Mouse (Mus musculus) erythroblast, adult 5-6 weeks (primary cell): ENCODE data around the gene Atp1b1. TPM values are rescaled to one million over a fixed set of nuclear protein-coding genes. Genes with fewer than 3 reads are reported as not detected.

ENCODE experiments used
- ATAC-seq: replicated peaks from 2 replicates; pipeline ENCODE4 v1.8.0; 2016; ENCODE audit warnings: moderate number of reproducible peaks, mild to moderate bottlenecking, moderate TSS enrichment, inconsistent platforms; ENCODE audit not compliant: poor library complexity, low FRiP score, severe bottlenecking
- total RNA-seq, 2 experiments: library from RNA; stranded (forward) in 1 of 2; stranded (reverse) in 1 of 2; fragments of 150-400 nt in 1 of 2; fragments of 200-764, 138-1000 nt in 1 of 2; gene quantifications; 2 replicates each; pipeline versions ENCODE4 v1.2.3 to v1.2.4; 2015 to 2017; ENCODE audit warnings: low replicate concordance in 2 of 2

The Atp1b1 gene
- total RNA-seq, 2 experiments from 2014 or later: 2.9 to 9.4 TPM

DNA sequence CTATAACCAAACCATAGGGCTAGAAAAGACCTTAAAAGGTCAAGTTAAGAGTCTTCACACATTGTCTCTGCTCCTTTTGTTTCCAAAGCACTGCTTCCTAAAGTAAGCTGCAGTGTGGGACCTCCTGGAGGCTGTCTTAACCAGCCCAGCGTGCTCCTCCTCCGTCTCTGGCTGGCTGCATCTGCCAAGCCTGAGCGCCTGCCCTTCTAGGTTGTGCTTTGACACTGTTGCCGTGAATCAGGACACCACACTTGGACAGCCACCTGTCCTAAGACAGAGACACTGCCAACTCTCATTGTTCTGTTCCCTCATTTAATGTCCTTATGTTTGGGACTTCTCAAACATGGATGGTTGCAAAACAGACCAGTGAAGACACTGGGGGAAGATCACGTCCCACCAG, 51.6 kb downstream of the Atp1b1 start:
- no peak for ATAC-seq

- no peak for ATAC-seq
Observed at GRCm38 (mm10) chr1:164405385-164405802, 52.8 kb downstream of the Atp1b1 start.

DNA sequence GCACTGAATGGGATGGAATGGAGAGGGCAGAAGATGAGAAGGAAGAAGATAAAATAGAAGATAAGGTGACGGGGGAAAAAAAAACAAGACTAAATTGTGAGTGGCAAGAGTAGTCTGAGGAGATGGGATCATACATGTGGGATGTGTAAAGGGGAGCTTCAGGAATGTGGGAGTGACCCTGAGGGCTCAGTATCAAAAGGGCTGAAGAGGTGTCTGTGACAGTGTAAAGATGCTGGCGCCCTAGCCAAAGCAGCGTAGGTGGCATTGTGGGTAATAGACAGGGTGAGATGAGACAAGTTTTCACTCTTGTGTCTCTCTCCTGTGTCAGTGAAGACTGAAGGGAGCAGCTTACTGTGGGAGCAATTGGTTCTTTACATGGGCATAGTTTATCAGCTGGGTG, 58.6 kb downstream of the Atp1b1 start:
- ATAC-seq: no peak

DNA sequence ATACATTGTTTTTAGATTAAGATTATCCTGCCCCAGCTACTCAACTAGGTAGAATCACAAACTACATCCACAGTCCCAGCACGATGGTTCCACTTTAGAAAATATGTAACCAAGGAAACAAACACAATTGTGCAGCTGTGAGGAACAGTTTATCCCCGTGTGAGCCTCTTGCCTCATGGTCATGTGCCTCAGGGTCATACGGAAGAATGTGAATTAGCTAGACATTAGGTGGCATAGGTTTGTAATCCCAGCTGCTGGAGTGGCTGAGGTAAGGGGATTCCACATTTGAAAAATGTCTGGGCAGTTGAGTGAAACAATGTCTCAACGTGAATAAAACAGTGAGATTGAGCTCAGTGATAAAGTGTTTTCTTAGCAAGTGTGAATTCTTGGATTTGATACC, 60.5 kb downstream of the Atp1b1 start:
- ATAC-seq: no peak

- ATAC-seq: no peak
Observed at GRCm38 (mm10) chr1:164395131-164395780, 62.9 kb downstream of the Atp1b1 start.

GRCm38 (mm10) chr1:164392176-164392575, 66.0 kb downstream of the Atp1b1 start:
- ATAC-seq: no peak

- ATAC-seq: no peak
Observed at GRCm38 (mm10) chr1:164389743-164390142, 68.4 kb downstream of the Atp1b1 start.

Other genes starting within 250 kb of the Atp1b1 start
- 1.9 and 2.7 TPM in 2 replicates for gene Slc19a2, start 209.3 kb downstream of the Atp1b1 start, total RNA-seq (2015; ENCODE audit: low replicate concordance)
- gene Slc19a2, start 209.3 kb downstream of the Atp1b1 start, total RNA-seq (2017; ENCODE audit: low replicate concordance): 1.8 and 3.8 TPM in 2 replicates
- 3.3 and 4.8 TPM in 2 replicates for gene Ccdc181, start 182.8 kb downstream of the Atp1b1 start, total RNA-seq (2015; ENCODE audit: low replicate concordance)
- gene Ccdc181, start 182.8 kb downstream of the Atp1b1 start, total RNA-seq (2017; ENCODE audit: low replicate concordance): 2.1 and 2.5 TPM in 2 replicates
- 13.0 and 22.5 TPM in 2 replicates for gene Nme7, start 154.2 kb downstream of the Atp1b1 start, total RNA-seq (2015; ENCODE audit: low replicate concordance)
- 12.0 and 14.9 TPM in 2 replicates for gene Nme7, start 154.2 kb downstream of the Atp1b1 start, total RNA-seq (2017; ENCODE audit: low replicate concordance)
- 6.1 and 11.5 TPM in 2 replicates for gene Blzf1, start 150.9 kb downstream of the Atp1b1 start, total RNA-seq (2015; ENCODE audit: low replicate concordance)
- 3.2 and 11.4 TPM in 2 replicates for gene Blzf1, start 150.9 kb downstream of the Atp1b1 start, total RNA-seq (2017; ENCODE audit: low replicate concordance)